Comparison of ENCODE assay signal across 10 mouse cellular contexts in the genomic region with DNA sequence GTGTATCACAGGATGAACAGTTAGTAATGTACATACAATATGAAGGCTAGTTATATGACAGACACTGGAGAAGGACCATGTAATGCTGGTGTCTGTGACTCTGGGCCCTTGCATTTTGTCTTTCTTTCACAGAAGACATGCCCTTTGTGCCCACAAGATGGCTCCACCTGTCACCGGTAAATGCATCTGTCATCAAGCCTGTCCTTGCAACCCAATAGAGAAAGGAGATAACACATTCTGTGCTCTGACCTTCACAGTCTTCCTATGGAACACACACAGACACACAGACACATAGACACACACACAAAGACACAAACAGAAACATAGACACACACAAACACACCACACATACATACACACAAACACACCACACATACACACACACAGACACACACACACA.
DNase-seq lines count a peak whose midpoint lies in the region; ATAC-seq lines count a peak whose summit lies in the region.
"Had no signal": no experiment of that assay in that cellular context is flagged by ENCODE, and none has a peak within 500 bp of the region (broad histone marks: within the 10 kb centered on the region; RNA-seq: fewer than 3 reads in every experiment).

No protein-coding gene starts in this region.

- H3K9me3 ChIP-seq in heart, embryonic 10.5 days, result no peaks in the 10 kb centered on the region
- peaks cover 5% of the 10 kb centered on the region; the same call in 1 of the 2 replicates for H3K9me3 ChIP-seq in heart, embryonic 12.5 days (replicated peaks)
- H3K9me3 ChIP-seq: limb, embryonic 15.5 days; stomach, embryonic 15.5 days had no signal

- H3K27me3 ChIP-seq in heart, embryonic 10.5 days (ENCODE audit: insufficient read depth, poor library complexity, severe bottlenecking), result no peaks in the 10 kb centered on the region
- H3K27me3 ChIP-seq in heart, embryonic 12.5 days (replicated peaks), result no peaks in the 10 kb centered on the region
- H3K27me3 ChIP-seq: limb, embryonic 15.5 days; stomach, embryonic 15.5 days had no signal

- peak; percentile 5 to 23 for DNase-seq in heart, postnatal 10 days
- no peak for DNase-seq in heart, embryonic 10.5 days (ENCODE audit: low spot score)
- DNase-seq in ovary, postnatal 14 days (ENCODE audit: low spot score), result peak; percentile 14
- DNase-seq in ovary, postnatal 10 days (ENCODE audit: low spot score), result no peak
- DNase-seq in retina, postnatal 1 day, result peak; percentile 66
- no peak for DNase-seq in thymus, postnatal 14 days

- intact Hi-C loops in heart, postnatal 10 days (cut with DNase I), result no loop called here

- no peaks in the 10 kb centered on the region for H3K4me1 ChIP-seq in heart, embryonic 10.5 days
- no peaks in the 10 kb centered on the region for H3K4me1 ChIP-seq in heart, embryonic 12.5 days (replicated peaks)
- H3K4me1 ChIP-seq: limb, embryonic 15.5 days; stomach, embryonic 15.5 days had no signal

- ATAC-seq in hematopoietic stem cell, adult 5-6 weeks (replicated peaks in 1 of 2; ENCODE audit: insufficient read depth in 1 of 2, low FRiP score in 2 of 2, low TSS enrichment in 1 of 2, low read depth in 1 of 2, poor library complexity in 2 of 2, severe bottlenecking in 2 of 2), result peak; percentile 77 to 78
- no peak for ATAC-seq in heart, embryonic 12.5 days (ENCODE audit: insufficient number of reproducible peaks, low FRiP score)

- H3K4me3 ChIP-seq in heart, embryonic 10.5 days, result no peak overlapping the region
- H3K4me3 ChIP-seq in heart, embryonic 12.5 days, result no peak overlapping the region
- H3K4me3 ChIP-seq: limb, embryonic 15.5 days; stomach, embryonic 15.5 days had no signal

- no peak overlapping the region for H3K4me2 ChIP-seq in heart, embryonic 12.5 days
- H3K4me2 ChIP-seq: limb, embryonic 15.5 days; stomach, embryonic 15.5 days had no signal

- H3K9ac ChIP-seq in heart, embryonic 12.5 days, result no peak overlapping the region
- H3K9ac ChIP-seq: limb, embryonic 15.5 days; stomach, embryonic 15.5 days had no signal

- WGBS in heart, embryonic 10.5 days, result 52% methylated on average over 1 of the region's 1 CpGs
- 53% methylated on average over 1 of the region's 1 CpGs for WGBS in heart, embryonic 12.5 days

- no peaks in the 10 kb centered on the region for H3K36me3 ChIP-seq in heart, embryonic 10.5 days
- no peaks in the 10 kb centered on the region for H3K36me3 ChIP-seq in heart, embryonic 12.5 days
- H3K36me3 ChIP-seq: limb, embryonic 15.5 days; stomach, embryonic 15.5 days had no signal

- H3K27ac ChIP-seq in heart, embryonic 10.5 days, result no peak overlapping the region
- H3K27ac ChIP-seq in heart, embryonic 12.5 days (ENCODE audit: poor library complexity, severe bottlenecking), result no peak overlapping the region
- H3K27ac ChIP-seq: limb, embryonic 15.5 days; stomach, embryonic 15.5 days had no signal

Comparison
In these comparisons a context has a peak if more than half of its experiments do, and no peak if none do; other contexts are left out.
1. DNase-seq: peak in heart, postnatal 10 days (2 of 2), ovary, postnatal 14 days (single experiment) and retina, postnatal 1 day (single experiment); none in heart, embryonic 10.5 days (single experiment), ovary, postnatal 10 days (single experiment) and thymus, postnatal 14 days (single experiment).